Mouse (Mus musculus): ENCODE data around the gene Ppara.

Gene Ppara

DNA sequence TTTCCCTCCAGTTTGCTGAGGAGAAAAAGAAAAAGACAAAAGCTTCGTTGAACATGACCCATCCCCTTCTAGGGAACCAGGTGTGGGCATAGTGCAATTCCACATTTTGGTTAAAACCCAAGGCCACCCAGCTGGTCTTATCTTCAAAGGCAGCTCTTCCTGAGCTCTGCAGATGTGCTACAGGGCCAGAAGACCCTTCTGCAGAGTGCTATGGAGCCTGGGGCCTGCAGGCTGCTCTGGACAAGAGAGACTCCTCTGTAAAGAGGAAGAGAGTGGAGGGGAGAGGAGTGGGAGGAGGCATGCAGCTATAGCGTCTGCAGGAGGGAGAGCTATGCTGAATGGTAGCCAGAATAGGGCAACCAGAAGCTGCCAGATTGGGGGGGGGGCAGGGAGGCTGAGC, 4.8 kb upstream of the Ppara start:
- DNase-seq: no peak

DNA sequence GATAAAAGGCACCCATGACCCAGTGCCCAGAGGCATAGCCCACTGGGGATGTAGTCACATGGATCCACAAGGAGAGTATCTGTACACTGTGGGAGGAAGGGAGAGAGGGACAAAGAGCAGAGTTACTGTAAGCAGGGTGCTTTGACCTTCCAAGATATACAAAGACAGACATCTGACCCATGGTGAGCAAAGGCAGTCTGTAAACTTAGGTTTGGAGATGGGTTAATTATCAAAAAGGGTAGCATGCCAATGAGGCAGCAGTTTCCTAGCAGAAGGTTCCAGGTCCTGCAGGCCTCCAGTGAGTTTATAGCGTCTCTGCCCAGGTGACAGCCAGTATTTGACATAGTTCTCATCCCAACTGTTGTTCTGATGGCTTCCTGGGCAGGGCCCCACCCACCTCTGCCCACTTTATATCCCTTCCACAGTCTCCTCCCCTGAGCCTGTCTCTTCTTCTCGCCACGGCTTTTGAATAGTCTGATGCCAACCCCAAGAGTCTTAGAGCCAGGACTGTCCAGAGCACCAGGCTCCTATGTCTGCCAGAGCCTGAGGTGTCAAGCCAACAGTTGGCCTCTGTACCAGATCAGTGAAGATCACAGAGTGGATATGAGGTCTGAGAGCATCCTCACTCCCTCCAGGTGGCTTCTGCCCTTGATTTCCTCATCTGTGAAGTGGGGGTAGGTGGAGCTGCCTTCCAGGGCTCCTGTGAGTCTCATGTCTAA, 2.7 kb upstream of the Ppara start:
- DNase-seq: no peak

DNA sequence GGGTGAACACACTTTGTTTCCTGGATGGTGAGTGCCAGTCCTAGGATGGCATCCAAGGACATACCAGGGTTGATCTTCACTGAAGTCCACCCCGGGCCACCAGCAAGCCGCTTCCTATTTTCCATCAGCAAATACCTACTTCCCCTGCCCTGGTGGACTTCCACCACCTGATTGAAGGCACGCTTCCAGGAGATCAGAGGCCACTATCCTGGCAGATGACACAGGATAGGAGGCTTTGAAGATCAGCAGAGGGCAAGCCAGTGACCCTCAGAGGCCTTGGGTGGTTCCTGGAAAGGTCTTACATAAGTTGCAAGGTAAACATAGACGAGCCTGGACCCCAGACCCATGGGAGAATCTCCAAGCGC, 2.2 kb upstream of the Ppara start:
- no peak for DNase-seq

DNA sequence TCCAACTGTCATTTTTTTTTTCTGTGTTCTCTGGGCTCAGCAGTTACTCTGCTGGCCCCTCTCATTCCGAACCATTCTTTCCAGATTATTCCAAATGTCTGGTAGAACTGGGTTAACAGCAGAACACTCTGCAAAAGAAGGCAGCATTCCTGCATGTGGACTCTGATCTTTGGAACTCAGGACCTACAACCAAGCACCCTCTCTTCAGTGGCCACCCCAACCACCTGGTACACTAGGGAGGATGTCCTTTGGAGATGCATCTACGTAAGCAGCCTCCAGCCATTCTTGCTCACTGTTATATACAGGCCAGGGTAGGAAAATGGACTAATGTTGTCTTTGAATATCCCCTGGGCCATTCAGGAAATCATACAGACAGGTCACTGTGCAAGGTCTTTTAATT, 1.1 kb upstream of the Ppara start:
- DNase-seq: no peak

DNA sequence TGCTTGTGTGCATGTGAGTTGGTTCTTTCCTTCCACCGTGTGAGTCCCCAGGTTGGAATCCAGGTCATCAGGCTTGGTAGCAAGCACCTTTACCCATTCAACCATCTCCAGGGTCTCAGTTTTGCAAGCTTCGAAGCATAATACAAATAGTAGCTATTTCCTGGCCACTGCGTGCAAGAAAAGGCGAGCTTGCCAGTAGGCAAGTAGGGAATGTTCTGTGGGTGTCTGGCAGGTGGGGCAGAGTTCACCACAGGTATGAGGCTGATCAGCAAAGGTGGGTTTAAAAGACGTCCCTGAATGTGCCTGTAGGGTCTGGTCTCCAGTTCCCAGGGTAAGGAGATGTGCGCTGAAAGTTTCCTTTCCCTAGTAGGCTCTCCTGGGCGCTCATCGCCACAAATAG, 635 bp upstream of the Ppara start:
- DNase-seq: no peak

DNA sequence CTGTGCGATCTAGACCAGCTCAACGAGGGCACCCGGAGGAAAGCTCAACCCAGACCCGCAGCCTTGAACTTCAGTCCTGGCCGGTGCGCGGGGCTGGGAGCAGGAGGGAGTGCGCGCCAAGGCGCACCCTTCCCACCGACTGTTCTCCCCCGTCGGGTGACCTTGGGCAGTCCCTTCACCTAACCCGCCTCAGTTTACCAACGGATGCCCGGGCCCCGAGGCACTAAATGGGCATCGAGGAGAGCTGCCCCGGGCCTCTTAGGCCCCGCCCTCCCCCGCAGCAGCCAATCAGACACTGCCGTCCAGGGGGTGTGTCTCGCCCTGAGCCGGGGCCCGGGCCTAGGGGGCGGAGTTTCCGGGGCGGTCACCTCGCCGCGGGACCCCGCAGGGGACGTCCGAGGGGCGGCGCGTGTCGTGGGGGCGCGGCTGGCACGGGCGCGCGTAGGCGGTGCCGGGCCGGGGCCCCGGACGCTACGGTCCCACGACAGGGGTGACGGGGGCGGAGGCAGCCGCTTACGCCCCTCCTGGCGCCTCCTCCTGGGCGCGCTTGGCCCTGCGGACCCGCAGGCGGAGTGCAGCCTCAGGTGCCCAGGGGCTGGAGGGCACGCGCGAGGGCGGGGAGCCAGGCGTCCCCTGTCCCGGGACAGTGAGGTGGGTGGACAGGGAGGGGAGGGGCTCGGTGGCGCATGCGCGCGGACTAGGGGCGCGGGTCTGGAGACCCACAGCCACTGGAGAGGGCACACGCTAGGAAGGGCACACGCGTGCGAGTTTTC, 466 bp downstream of the Ppara start:
- peak; percentile 73 for DNase-seq

DNA sequence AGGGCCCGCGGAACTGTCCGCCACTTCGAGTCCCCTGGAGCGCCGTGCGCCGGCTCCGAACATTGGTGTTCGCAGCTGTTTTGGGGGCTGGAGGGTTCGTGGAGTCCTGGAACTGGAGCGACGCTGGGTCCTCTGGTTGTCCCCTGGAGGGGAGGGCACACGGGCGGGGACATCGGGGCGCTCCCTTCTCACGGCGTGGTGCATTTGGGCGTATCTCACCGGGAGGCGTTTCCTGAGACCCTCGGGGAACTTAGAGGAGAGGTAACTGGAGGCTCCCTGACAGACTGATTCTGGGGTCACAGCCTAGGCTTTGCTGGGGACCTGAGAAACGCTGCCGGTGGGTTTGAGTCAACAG, 1.0 kb downstream of the Ppara start:
- no peak for DNase-seq

DNA sequence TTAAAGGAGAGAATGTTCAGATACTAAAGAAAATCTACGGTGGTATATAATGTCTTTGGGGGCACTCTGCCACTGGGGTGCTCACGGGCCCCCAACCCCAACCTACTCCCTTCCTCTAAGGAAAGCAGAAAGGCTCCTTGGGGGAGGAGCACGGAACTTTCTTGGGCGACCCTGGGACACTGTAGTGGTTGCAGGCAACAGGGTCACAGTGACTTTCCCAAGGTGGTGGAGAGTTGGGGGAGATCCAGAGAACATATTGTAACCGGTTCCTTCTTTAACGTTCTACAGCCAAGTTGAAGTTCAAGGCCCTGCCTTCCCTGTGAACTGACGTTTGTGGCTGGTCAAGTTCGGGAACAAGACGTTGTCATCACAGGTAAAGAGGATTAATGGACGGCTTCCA, 1.7 kb downstream of the Ppara start:
- no peak for DNase-seq

DNA sequence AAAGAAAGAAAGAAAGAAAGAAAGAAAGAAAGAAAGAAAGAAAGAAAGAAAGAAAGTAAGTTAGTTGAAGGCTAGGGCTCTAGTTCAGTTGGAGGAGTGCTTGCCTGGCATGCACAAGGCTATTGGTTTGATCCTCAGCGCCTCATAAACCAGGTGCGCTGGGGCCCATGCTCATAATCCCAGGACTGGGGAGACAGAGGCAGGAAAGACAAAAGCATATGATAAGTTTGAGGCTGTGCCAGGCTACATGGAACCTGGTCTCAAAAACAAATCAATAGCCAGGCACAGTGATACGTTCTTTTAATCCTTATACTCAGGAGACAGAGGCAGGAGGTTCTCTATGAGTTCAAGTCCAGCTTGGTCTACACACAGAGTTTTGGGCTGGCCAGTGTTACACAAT, 3.6 kb downstream of the Ppara start:
- DNase-seq: no peak

DNA sequence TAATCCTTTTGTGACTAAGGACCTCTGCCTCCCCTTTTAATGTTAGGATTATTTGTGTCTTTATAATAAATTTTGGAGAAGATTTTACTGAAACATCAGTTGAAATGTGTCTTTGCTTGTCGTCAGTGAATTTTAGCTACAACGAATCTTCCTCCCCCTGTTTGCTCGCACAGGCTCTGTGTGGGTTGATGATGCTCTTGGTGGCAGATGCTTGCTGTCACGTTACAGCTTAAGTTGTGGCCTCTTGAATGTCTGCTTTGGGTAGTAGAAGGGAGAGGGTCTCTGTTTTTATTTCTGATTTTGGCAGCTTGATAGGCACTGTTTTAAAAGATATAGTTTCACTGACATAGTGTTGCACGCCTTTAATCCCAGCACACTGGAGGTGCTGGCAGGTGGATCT, 4.2 kb downstream of the Ppara start:
- no peak for DNase-seq

DNA sequence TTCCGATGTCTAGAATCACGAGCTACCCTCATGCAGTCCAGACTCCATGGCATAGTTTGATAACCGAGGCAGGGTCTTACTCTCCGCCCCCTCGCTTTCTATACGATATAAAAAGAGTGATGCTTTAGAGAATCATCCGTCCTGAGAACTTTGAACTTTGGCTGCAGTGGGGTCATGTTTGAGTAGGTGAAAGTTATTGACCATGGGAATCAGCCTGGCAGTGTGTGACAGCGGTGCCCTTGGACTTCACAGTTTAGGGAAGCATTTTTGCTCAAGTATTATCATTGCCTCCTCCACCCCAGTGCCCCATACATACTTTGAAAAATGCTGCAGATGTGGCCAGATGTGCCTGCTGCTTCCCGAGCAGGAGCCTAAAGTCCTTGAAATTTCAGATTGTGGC, 7.8 kb downstream of the Ppara start:
- DNase-seq: no peak

DNA sequence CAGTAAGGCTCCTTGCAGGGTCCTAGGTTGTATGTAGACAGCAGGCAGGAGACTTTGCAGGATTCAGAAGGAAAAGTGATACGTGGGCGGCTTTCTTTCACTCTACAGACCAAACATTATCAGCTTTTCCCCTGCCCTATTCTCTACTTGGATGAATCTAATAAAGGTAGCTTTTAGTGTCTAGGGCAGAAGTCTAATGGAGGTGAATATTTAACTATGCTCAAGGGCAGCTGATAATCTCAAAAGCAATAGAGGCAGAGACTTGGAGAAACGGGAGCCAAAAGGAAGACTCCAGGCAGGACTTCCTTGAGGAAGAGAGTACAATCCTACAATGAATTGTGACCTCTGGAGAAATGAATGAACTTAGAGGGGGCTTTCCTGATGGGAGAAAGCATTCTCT, 9.2 kb downstream of the Ppara start:
- DNase-seq: no peak

DNA sequence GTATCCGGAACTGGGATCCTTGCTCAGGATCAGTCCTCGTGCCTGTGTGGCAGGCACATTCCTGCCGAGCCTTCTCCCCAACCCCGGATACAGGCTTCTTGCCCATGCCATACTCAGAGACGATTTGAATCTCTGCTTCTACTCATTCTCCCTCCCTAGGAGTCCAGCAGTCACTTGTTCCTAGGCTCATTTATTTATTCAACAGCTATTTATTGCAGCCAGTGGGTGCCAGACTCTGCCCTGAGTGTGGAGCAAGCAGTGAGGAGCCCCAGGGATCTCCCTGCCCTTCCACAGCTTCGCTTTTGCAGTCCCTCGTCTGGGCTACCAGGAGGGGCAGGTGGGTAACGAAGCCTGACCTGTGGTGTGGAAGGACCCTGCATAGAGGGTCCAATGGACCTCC, 11.4 kb downstream of the Ppara start:
- no peak for DNase-seq

DNA sequence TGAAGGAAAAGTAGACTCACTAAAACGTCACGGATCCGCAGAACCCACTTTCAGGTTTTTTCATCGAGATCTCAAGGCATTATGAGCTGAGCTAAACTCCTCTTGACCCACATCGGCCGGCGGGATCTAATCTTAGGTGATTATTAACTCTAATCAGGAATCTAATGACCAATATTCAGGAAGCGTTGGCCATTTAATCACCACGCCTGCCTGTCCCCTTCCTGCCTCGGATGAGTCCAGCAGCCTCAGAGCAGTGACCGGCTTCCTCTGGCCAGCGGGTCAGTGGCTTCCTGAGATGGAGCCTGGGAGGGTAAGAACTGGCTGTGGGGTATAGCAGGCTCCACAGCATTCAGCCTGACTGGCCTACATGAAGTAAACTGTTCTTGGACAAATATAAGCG, 11.9 kb downstream of the Ppara start:
- no peak for DNase-seq

DNA sequence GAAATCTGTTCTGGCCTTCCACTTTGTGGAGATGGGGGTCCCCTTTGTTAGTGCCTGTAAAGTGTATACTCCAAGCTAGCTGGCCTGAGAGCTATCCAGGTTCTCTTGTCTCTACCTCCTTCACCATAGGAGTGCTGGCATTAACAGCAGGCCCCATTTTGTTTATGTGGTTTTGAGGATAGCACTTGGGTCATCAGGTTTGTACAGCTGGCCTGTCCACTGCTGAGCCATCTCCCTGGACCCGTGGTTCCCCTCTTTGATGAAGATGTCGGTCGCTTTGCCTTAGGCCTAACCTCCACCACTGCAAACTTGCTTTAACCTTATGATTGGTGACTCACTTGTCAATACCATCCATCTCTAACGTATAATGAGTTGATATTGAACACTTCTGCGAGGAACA, 13.2 kb downstream of the Ppara start:
- DNase-seq: no peak

DNA sequence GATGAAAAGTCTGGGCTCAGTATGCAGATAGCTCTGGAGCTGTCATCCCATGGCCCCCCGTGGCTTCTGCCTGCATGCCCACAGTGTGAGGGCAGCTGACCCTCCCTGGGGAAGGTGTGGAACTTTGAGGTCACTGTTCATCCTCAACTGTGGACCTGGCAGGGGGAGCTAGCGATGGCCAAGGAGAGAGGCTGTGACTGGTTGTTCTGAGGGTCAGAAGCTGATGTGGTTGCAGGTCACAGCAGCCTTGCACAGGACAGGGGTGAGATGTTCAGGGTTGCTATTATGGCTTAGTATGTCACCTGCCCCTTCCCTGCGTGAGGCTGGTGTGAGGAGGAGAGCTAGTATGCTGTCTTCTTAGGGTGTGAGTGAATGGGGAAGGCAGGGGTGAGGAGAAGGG, 13.7 kb downstream of the Ppara start:
- no peak for DNase-seq

DNA sequence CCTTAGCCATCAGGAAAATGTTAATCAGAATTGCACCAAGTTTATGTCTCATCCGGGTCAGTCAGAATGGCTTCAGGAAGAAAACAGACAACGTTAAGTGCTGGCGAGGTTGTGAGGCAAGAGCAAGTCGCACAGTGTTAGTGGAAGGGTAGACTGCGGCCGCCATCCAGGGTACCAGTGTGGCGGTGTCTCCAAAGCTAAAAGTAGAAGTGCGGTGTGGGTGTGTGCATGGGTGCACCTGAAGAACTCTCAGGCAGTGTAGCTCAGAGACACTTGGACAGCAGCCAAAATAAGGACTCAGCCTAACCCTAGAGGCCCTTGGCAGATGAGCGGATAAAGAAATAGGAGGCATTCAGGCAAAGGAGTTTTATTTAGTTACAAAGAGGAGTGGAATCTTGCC, 14.4 kb downstream of the Ppara start:
- no peak for DNase-seq

DNA sequence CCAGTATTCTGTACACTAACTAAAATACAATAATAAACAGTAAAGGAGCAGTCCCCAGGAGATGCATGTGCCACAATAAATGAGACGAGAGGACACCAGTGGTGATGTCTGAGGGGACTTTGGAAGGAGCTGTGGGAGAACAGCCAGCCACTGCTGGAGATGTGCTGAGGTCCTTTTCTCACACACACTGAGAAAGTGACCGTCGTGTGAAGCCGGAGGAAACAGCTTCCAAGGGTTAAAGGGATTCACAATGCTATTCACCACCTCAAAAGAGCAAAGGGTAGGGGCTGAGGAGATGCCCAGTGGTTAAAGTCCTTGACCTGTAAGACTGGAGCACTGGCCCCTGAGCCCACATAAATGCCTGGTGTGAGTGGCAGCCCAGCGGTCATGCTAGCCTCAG, 15.3 kb downstream of the Ppara start:
- no peak for DNase-seq

DNA sequence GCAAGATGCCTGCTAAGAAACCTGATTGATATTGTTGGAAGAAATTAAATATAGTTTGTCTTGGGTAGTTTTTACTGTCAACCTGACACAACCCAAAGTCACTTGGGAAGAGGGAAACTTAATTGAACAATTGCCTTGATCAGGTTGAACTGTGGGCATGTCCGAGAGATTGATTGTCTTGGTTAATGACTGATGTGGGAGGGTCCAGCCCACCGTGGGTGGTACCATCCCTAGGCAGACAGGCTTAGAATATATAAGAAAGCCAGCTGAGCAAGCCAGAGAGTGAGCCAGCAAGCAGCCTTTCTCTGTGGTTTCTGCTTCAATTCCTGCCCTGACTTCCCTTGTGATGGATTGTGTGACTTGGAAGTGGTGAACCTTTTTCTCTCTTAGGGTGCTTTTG, 17.9 kb downstream of the Ppara start:
- DNase-seq: no peak

DNA sequence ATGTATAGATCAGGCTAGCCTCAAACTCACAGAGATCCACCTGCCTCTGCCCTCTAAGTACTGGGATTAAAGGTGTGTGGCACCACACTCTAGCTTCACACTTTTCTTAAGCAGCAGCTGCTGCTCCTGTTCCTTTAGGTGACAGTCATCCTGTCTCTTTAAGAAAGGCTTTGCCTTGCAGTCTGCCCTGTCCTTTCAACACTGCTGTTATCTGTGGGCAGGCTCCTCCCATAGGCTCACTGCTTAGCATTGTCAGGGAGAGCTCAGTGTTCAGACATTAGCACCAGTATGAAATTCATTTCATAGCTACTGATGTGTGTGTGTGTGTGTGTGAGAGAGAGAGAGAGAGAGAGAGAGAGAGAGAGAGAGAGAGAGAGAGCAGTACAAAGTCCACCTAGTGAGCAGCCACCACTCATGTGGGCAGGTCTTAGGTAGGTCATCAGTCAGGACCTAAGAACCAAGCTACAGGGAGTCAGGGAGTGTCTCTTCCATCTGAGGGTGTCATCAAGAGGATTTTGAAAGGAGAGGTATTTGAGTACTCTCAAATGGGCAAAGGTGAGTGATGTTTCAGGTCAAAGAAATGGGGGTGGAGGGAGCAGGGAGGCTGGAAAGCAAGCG, 19.4 kb downstream of the Ppara start:
- DNase-seq: no peak

DNA sequence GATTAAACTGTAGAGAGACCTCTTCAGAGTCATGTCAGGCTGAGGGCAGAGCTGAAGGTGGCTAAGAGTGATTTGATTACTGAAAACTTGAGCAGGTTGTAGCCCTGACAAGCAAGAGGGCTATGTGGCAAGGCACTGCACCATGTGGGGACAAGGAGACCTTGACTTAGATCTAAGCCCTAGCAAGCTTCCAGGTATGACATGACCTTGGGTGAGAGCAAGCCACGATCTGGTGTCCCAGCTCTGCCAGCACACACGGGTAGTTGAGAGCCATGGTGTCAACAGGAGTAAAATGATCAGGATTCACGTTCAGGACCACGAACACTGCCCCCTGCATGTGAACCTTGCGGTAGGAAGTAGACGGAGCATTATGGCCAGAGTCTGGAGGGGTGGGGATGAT, 20.4 kb downstream of the Ppara start:
- no peak for DNase-seq

DNA sequence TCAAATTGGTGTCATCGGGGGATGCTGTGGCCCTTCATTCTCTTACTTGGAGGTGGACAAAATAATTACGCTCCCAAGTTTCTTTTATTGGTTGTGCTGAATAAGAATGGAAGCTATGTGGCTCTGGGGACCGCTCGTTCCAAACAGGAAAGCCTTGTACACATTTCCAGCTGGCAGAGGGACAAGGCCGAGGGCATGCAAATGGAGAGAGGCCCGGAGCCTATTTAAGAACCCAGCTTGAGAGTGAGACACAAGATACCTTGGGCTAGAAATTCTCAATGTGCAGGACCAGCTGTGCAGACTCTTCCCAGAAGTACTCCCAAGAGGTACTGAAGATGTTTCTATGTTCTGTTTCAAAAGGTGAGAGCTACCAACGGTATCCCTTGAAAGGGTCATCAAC, 21.8 kb downstream of the Ppara start:
- peak; percentile 22 for DNase-seq

DNA sequence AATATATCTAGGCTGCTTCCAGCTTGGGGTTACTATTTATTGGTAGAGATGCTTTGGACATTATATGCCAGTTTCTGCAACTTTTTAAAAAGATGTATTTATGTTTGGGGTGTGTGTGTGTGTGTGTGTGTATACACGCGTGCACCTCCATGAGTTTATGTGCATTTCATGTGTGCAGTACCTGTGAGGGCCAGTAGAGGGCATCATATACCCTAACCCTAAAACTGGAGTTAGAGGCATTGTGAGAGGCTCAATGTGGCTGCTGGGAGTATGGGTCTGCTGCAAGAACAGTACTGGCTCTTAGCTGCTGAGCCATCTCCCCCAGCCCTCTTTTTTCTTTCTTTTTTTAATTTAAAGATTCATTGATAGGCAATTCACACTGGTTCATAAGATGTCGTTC, 23.0 kb downstream of the Ppara start:
- no peak for DNase-seq

DNA sequence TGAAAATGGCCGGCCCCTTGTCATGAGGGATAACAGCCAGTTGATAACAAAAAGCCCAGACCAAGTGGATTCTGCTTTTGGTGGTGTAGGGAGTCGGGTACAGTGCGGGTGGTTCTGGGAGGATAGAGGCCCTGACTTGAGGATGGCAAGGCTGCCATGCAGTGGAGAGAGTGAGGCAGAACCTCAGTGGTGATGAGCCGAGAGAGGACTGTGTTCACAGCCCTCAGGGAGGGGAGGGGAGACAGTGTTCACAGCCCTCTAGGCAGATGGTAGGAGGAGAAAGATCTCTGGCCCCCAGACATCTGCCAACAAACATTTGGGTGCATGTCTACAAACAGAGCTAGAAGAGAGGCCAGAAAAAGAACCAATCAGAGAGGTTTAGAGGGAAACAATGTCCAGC, 28.0 kb downstream of the Ppara start:
- no peak for DNase-seq

DNA sequence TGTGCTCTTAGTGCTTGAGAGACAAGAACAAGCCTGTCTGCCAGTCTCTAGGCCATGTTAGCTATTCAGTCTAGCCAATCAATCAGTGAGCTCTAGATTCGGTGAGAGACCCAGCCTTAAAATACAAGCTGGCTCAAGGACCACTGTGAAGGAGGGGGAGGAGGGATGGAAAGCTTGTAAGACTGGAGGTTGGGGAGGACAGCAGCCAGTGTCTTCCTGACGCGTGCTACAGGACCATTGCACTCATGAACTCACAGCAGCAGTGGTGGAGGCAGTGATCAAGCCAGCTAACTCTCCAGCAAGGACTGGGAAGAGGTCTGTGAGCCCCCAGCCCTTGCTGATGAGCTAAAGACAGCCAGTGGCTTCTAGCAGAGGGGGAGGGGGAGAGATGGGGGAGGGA, 30.2 kb downstream of the Ppara start:
- no peak for DNase-seq
